Mouse (Mus musculus): ENCODE data around the gene Chst11. TPM values are rescaled to one million over a fixed set of nuclear protein-coding genes. Genes with fewer than 3 reads are reported as not detected.

The Chst11 gene
- total and polyA plus RNA-seq, 2 experiments from 2014 or later, result 0.57 to 6.6 TPM

- 31% methylated on average over 13 of the region's 13 CpGs for WGBS
- peaks cover 52% of the 10 kb centered on the region for H3K4me1 ChIP-seq (ENCODE audit: control insufficient read depth, insufficient read depth)
- no peak for TF ChIP-seq EP300 (IDR thresholded peaks at IDR 0.05; ENCODE audit: low read depth)
- peak; percentile 40 for TF ChIP-seq CTCF (IDR thresholded peaks at IDR 0.05; ENCODE audit: low read depth)
- DNase-seq (ENCODE audit: low spot score) (peak; percentile 54), ATAC-seq (ENCODE audit: insufficient read depth, low read depth) (peak; percentile 51)
- no peak overlapping the region for H3K9ac ChIP-seq (replicated peaks; ENCODE audit: low read depth, low read length)
- H3K27me3 ChIP-seq (ENCODE audit: control insufficient read depth, insufficient read depth, low read length), result no peaks in the 10 kb centered on the region
- H3K4me2 ChIP-seq (ENCODE audit: low read depth, low read length), result no peak overlapping the region
- H3K27ac ChIP-seq (ENCODE audit: low read depth), result peak overlapping the region; percentile 50; the same call in 1 of the 2 replicates
- H3K9me3 ChIP-seq (replicated peaks; ENCODE audit: control insufficient read depth, low read length), result no peaks in the 10 kb centered on the region
- H3K36me3 ChIP-seq (replicated peaks; ENCODE audit: control insufficient read depth, insufficient read depth, low read length), result no peaks in the 10 kb centered on the region
- H3K4me3 ChIP-seq (ENCODE audit: low read depth, low read length), result no peak overlapping the region
These were observed 94.5 kb downstream of the Chst11 start for GRCm38 (mm10) chr10:83079755-83080154.

DNA sequence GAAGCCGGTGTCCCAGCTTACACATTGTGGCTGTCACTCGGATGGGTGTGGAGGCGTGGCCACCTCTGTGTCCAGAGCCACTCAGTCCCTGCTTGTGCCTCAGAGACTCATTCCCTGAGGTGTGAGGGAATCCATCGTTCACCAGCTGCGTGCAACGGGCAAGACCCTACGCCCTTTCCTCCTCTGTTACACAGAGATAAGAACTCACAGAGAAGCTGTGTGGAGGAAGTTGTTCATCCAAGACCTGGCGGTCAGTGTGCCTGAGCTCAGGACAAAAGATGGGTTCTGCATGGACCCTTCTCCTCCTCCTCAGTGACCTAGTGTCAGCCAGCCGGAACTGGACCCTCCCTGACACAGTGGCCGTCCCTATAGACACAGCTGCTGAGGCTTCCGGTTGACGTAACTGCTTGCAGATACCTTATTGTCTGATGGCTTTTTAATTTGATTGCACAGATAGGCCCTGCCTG is 95.0 kb downstream of the Chst11 start:
- H3K9ac ChIP-seq (replicated peaks; ENCODE audit: low read depth, low read length), result no peak overlapping the region
- H3K36me3 ChIP-seq (replicated peaks; ENCODE audit: control insufficient read depth, insufficient read depth, low read length), result no peaks in the 10 kb centered on the region
- TF ChIP-seq EP300 (IDR thresholded peaks at IDR 0.05; ENCODE audit: low read depth) (0 out of 2 replicates have a peak, but pooled peaks have one; percentile 37), CTCF (IDR thresholded peaks at IDR 0.05; ENCODE audit: low read depth) (no peak)
- ATAC-seq (ENCODE audit: insufficient read depth, low read depth) (peak; percentile 53), DNase-seq (ENCODE audit: low spot score) (peak; percentile 41)
- H3K27me3 ChIP-seq (ENCODE audit: control insufficient read depth, insufficient read depth, low read length), result no peaks in the 10 kb centered on the region
- WGBS, result 26% methylated on average over 12 of the region's 12 CpGs
- peaks cover 52% of the 10 kb centered on the region for H3K4me1 ChIP-seq (ENCODE audit: control insufficient read depth, insufficient read depth)
- H3K4me3 ChIP-seq (ENCODE audit: low read depth, low read length), result no peak overlapping the region
- H3K4me2 ChIP-seq (ENCODE audit: low read depth, low read length), result no peak overlapping the region
- H3K9me3 ChIP-seq (replicated peaks; ENCODE audit: control insufficient read depth, low read length), result no peaks in the 10 kb centered on the region
- peak overlapping the region; percentile 50; the same call in 1 of the 2 replicates for H3K27ac ChIP-seq (ENCODE audit: low read depth)

GRCm38 (mm10) chr10:83080930-83081329 is 95.6 kb downstream of the Chst11 start:
- no peaks in the 10 kb centered on the region for H3K9me3 ChIP-seq (replicated peaks; ENCODE audit: control insufficient read depth, low read length)
- no peak overlapping the region for H3K27ac ChIP-seq (ENCODE audit: low read depth)
- H3K4me1 ChIP-seq (ENCODE audit: control insufficient read depth, insufficient read depth), result peaks cover 52% of the 10 kb centered on the region

GRCm38 (mm10) chr10:83083946-83084345 is 98.6 kb downstream of the Chst11 start:
- H3K4me2 ChIP-seq (ENCODE audit: low read depth, low read length), result peak overlapping the region; percentile 33
- 5% methylated on average over 9 of the region's 9 CpGs for WGBS
- no peaks in the 10 kb centered on the region for H3K9me3 ChIP-seq (replicated peaks; ENCODE audit: control insufficient read depth, low read length)
- DNase-seq (ENCODE audit: low spot score) (peak; percentile 64), ATAC-seq (ENCODE audit: insufficient read depth, low read depth) (peak; percentile 56)
- H3K4me3 ChIP-seq (ENCODE audit: low read depth, low read length), result no peak overlapping the region
- H3K27me3 ChIP-seq (ENCODE audit: control insufficient read depth, insufficient read depth, low read length), result no peaks in the 10 kb centered on the region
- H3K36me3 ChIP-seq (replicated peaks; ENCODE audit: control insufficient read depth, insufficient read depth, low read length), result no peaks in the 10 kb centered on the region
- peak overlapping the region; percentile 16; the same call in 1 of the 2 replicates for H3K27ac ChIP-seq (ENCODE audit: low read depth)
- no peak overlapping the region for H3K9ac ChIP-seq (replicated peaks; ENCODE audit: low read depth, low read length)
- peaks cover 45% of the 10 kb centered on the region for H3K4me1 ChIP-seq (ENCODE audit: control insufficient read depth, insufficient read depth)
- TF ChIP-seq EP300 (IDR thresholded peaks at IDR 0.05; ENCODE audit: low read depth) (no peak), CTCF (IDR thresholded peaks at IDR 0.05; ENCODE audit: low read depth) (no peak)

More at GRCm38 (mm10) chr10:83080930-83081329, 95.6 kb downstream of the Chst11 start:
- ATAC-seq (ENCODE audit: insufficient read depth, low read depth) (no peak), DNase-seq (ENCODE audit: low spot score) (no peak)
- Histone ChIP-seq H3K36me3 (replicated peaks; ENCODE audit: control insufficient read depth, insufficient read depth, low read length) (no peaks in the 10 kb centered on the region), H3K4me3 (ENCODE audit: low read depth, low read length) (no peak overlapping the region), H3K4me2 (ENCODE audit: low read depth, low read length) (no peak overlapping the region), H3K27me3 (ENCODE audit: control insufficient read depth, insufficient read depth, low read length) (no peaks in the 10 kb centered on the region), H3K9ac (replicated peaks; ENCODE audit: low read depth, low read length) (no peak overlapping the region)
- TF ChIP-seq EP300 (IDR thresholded peaks at IDR 0.05; ENCODE audit: low read depth) (no peak), CTCF (IDR thresholded peaks at IDR 0.05; ENCODE audit: low read depth) (no peak)
- 65% methylated on average over 10 of the region's 10 CpGs for WGBS

- Histone ChIP-seq H3K4me2 (ENCODE audit: low read depth, low read length) (no peak overlapping the region), H3K4me3 (ENCODE audit: low read depth, low read length) (no peak overlapping the region), H3K9ac (replicated peaks; ENCODE audit: low read depth, low read length) (no peak overlapping the region), H3K27me3 (ENCODE audit: control insufficient read depth, insufficient read depth, low read length) (no peaks in the 10 kb centered on the region), H3K9me3 (replicated peaks; ENCODE audit: control insufficient read depth, low read length) (no peaks in the 10 kb centered on the region), H3K4me1 (ENCODE audit: control insufficient read depth, insufficient read depth) (peaks cover 16% of the 10 kb centered on the region), H3K27ac (ENCODE audit: low read depth) (no peak overlapping the region), H3K36me3 (replicated peaks; ENCODE audit: control insufficient read depth, insufficient read depth, low read length) (no peaks in the 10 kb centered on the region)
- no peak for DNase-seq (ENCODE audit: low spot score)
- no peak for TF ChIP-seq CTCF (IDR thresholded peaks at IDR 0.05; ENCODE audit: low read depth)
- no peak for TF ChIP-seq EP300 (IDR thresholded peaks at IDR 0.05; ENCODE audit: low read depth)
- 83% methylated on average over 7 of the region's 7 CpGs for WGBS
- no peak for ATAC-seq (ENCODE audit: insufficient read depth, low read depth)
These were observed 103.0 kb downstream of the Chst11 start for GRCm38 (mm10) chr10:83088318-83088717.

- no peak for TF ChIP-seq EP300 (IDR thresholded peaks at IDR 0.05; ENCODE audit: low read depth)
- no peak for TF ChIP-seq CTCF (IDR thresholded peaks at IDR 0.05; ENCODE audit: low read depth)
- H3K4me3 ChIP-seq (ENCODE audit: low read depth, low read length), result no peak overlapping the region
- no peak overlapping the region for H3K9ac ChIP-seq (replicated peaks; ENCODE audit: low read depth, low read length)
- no peak for ATAC-seq (ENCODE audit: insufficient read depth, low read depth)
- 73% methylated on average over 2 of the region's 2 CpGs for WGBS
- no peak overlapping the region for H3K27ac ChIP-seq (ENCODE audit: low read depth)
- peaks cover 11% of the 10 kb centered on the region for H3K4me1 ChIP-seq (ENCODE audit: control insufficient read depth, insufficient read depth)
- no peaks in the 10 kb centered on the region for H3K27me3 ChIP-seq (ENCODE audit: control insufficient read depth, insufficient read depth, low read length)
- no peak overlapping the region for H3K4me2 ChIP-seq (ENCODE audit: low read depth, low read length)
- no peaks in the 10 kb centered on the region for H3K9me3 ChIP-seq (replicated peaks; ENCODE audit: control insufficient read depth, low read length)
- no peaks in the 10 kb centered on the region for H3K36me3 ChIP-seq (replicated peaks; ENCODE audit: control insufficient read depth, insufficient read depth, low read length)
- no peak for DNase-seq (ENCODE audit: low spot score)
These were observed 103.5 kb downstream of the Chst11 start for GRCm38 (mm10) chr10:83088826-83089225.
